Mouse (Mus musculus): ENCODE measurements around the gene Atrx.

Gene Atrx

GRCm38 (mm10) chrX:105767932-105768331 is 161.3 kb downstream of the Atrx start:
- DNase-seq (ENCODE audit: inconsistent ontology term), result no peak

GRCm38 (mm10) chrX:105767177-105767764 is 161.9 kb downstream of the Atrx start:
- DNase-seq (ENCODE audit: inconsistent ontology term), result no peak

GRCm38 (mm10) chrX:105766013-105766412 is 163.2 kb downstream of the Atrx start:
- DNase-seq (ENCODE audit: inconsistent ontology term), result no peak

- DNase-seq (ENCODE audit: inconsistent ontology term), result no peak
These were observed 164.0 kb downstream of the Atrx start for GRCm38 (mm10) chrX:105765005-105765706.

- DNase-seq (ENCODE audit: inconsistent ontology term), result no peak
These were observed 164.8 kb downstream of the Atrx start, which contains the start of gene Fgf16 for GRCm38 (mm10) chrX:105764162-105765004. Gene Fgf16 (plus strand): TSS chrX:105764279.

- no peak for DNase-seq (ENCODE audit: inconsistent ontology term)
These were observed 165.6 kb downstream of the Atrx start for GRCm38 (mm10) chrX:105763612-105764011.

GRCm38 (mm10) chrX:105762847-105763527 is 166.2 kb downstream of the Atrx start:
- DNase-seq (ENCODE audit: inconsistent ontology term), result no peak

All from Muller cell, postnatal 12 days (primary cell).